Mouse (Mus musculus) embryonic stem cell, embryonic (primary cell): Measurements from ENCODE around the gene Rilpl1.

ENCODE experiments used
- CTCF ChIA-PET, 4 experiments: fragments of 300-600 bp in 2 of 4; fragments of 350-600 bp in 2 of 4; sonication (Branson Sonifier 250); formaldehyde crosslinking; loops; one replicate each; lab custom pipeline; 2022; ENCODE audit warnings: inconsistent platforms in 2 of 4; lab: Charles Lee
- POLR2A ChIA-PET, 4 experiments: fragments of 300-600 bp in 2 of 4; fragments of 350-600 bp in 2 of 4; sonication (Branson Sonifier 250); formaldehyde crosslinking; loops; one replicate each; lab custom pipeline; 2022; ENCODE audit warnings: antibody characterized with exemption in 4 of 4, inconsistent platforms in 1 of 4; lab: Charles Lee

The Rilpl1 gene

GRCm38 (mm10) chr5:124485654-124486053 lies 45.5 kb downstream of the Rilpl1 start:
- ChIA-PET CTCF (interaction anchor here in 1 of 4 experiments (1.4 kb wide), 1 partner anchor 10 kb away, joined by 4 read pairs; no protein-coding TSS in a partner anchor), POLR2A (interaction anchor here in 2 of 4 experiments (0.5 to 1.3 kb wide), 6 partner anchors 7 to 53 kb away, joined by 3 to 5 read pairs (median 4); partner anchors contain the start of gene Rilpl2 (in 1 of the 2))

DNA sequence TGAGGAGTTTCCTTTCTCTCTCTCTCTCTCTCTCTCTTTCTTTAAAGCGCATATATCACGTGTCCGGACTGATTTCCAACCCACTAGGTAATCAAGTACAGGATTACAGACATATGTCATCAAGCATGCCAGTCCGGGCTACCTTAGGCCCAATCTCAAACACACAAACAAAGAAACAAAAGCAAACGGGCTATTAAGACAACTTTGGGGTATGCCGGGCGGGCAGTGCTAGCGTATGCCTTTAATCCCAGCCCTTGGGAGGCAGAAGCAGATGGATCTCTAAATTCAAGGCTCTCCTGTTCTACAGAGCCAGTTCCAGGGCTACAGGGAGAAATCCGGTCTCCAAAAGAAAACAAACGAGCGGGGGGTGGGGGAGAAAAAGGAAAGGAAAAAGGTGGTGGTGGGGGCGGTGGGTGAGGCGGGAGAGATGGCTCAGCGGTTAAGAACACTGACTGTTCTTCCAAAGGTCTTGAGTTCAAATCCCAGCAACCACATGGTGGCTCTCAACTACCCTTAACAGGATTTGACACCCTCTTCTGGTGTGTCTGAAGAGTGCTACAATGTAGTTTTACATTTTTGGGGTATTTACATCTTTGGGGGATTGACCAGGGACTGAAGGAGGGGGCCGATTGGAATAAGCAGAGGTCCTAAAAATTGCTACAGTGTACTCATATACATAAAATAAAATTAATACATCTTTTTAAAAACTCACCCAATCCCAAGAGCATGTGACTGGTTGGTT lies 47.4 kb downstream of the Rilpl1 start:
- POLR2A ChIA-PET: interaction anchor here in 3 of 4 experiments (0.6 to 2.5 kb wide), 27 partner anchors 10 to 274 kb away, joined by 3 to 17 read pairs (median 5); partner anchors contain the start of genes Kmt5a (in 3 of the 3), Rilpl1 (in 2 of the 3), 2810006K23Rik (in 1 of the 3) and Mphosph9 (in 1 of the 3)
- CTCF ChIA-PET: interaction anchor here in 3 of 4 experiments (0.7 to 0.9 kb wide), 3 partner anchors 40 to 554 kb away, joined by 3 to 4 read pairs (median 3); partner anchors contain the start of gene Ccdc62 (in 1 of the 3)

GRCm38 (mm10) chr5:124482966-124483654 lies 48.1 kb downstream of the Rilpl1 start, which contains the start of gene Snrnp35:
Snrnp35 (plus strand) TSS chr5:124483134.
- POLR2A ChIA-PET: interaction anchor here in 3 of 4 experiments (0.6 to 2.5 kb wide), 44 partner anchors 9 to 735 kb away, joined by 3 to 17 read pairs (median 4); partner anchors contain the start of genes Kmt5a (in 3 of the 3), Rilpl1 (in 2 of the 3), 2810006K23Rik (in 1 of the 3) and Mphosph9 (in 1 of the 3)
- CTCF ChIA-PET: interaction anchor here in 3 of 4 experiments (0.7 to 0.9 kb wide), 3 partner anchors 40 to 553 kb away, joined by 3 to 4 read pairs (median 3); partner anchors contain the start of gene Ccdc62 (in 1 of the 3)

- POLR2A ChIA-PET: interaction anchor here in 3 of 4 experiments (0.7 to 2.5 kb wide), 37 partner anchors 10 to 734 kb away, joined by 3 to 17 read pairs (median 4); partner anchors contain the start of genes Kmt5a (in 3 of the 3), Rilpl1 (in 2 of the 3), 2810006K23Rik (in 1 of the 3) and Mphosph9 (in 1 of the 3)
- CTCF ChIA-PET: no interaction called here
These were observed 48.7 kb downstream of the Rilpl1 start for GRCm38 (mm10) chr5:124482436-124482965.

DNA sequence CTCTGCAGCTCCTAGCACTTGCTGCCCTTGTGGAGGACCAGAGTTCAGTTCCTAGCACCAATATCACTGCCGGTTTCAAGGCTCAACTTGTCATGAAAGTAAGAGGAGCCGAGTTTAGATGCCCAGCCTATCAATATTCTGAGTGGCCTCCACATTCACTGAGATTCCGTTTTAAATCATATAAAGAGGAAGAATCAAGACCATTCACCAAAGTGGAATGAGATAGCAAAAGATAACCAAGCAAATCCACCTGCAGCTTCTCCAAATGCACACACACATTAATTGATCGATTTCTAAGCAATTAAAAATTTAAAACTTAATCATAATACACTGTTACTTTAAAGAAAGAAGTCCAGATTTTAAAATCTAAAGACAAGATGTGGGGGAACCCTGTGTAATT lies 49.5 kb downstream of the Rilpl1 start:
- CTCF ChIA-PET: no interaction called here
- POLR2A ChIA-PET: interaction anchor here in 1 of 4 experiments (0.5 kb wide), 1 partner anchor 45 kb away, joined by 3 read pairs; no protein-coding TSS in a partner anchor

- POLR2A ChIA-PET: interaction anchor here in 2 of 4 experiments (0.7 to 1.5 kb wide), 7 partner anchors 10 to 567 kb away, joined by 3 to 7 read pairs (median 4); partner anchors contain the start of genes Kmt5a (in 1 of the 2) and Sbno1 (in 1 of the 2)
- CTCF ChIA-PET: interaction anchor here in 1 of 4 experiments (0.7 kb wide), 1 partner anchor 40 kb away, joined by 6 read pairs; no protein-coding TSS in a partner anchor
These were observed 51.1 kb downstream of the Rilpl1 start for GRCm38 (mm10) chr5:124480119-124480518.

- CTCF ChIA-PET: interaction anchor here in 3 of 4 experiments (0.6 to 1.4 kb wide), 8 partner anchors 9 to 747 kb away, joined by 3 to 12 read pairs (median 4); no protein-coding TSS in a partner anchor
- POLR2A ChIA-PET: interaction anchor here (0.6 to 2.0 kb wide), 43 partner anchors 7 to 308 kb away, joined by 3 to 21 read pairs (median 4); partner anchors contain the start of genes Kmt5a (in 4 of the 4), 2810006K23Rik (in 3 of the 4), Mphosph9 (in 3 of the 4) and Rilpl1 (in 2 of the 4)
These were observed 52.4 kb downstream of the Rilpl1 start for GRCm38 (mm10) chr5:124478873-124479204.

GRCm38 (mm10) chr5:124470591-124471171 lies 60.5 kb downstream of the Rilpl1 start:
- ChIA-PET POLR2A (interaction anchor here in 2 of 4 experiments (1.3 to 1.7 kb wide), 3 partner anchors 15 to 62 kb away, joined by 3 to 4 read pairs (median 3); no protein-coding TSS in a partner anchor), CTCF (interaction anchor here in 2 of 4 experiments (0.7 to 1.0 kb wide), 3 partner anchors 18 to 1338 kb away, joined by 3 read pairs; no protein-coding TSS in a partner anchor)

DNA sequence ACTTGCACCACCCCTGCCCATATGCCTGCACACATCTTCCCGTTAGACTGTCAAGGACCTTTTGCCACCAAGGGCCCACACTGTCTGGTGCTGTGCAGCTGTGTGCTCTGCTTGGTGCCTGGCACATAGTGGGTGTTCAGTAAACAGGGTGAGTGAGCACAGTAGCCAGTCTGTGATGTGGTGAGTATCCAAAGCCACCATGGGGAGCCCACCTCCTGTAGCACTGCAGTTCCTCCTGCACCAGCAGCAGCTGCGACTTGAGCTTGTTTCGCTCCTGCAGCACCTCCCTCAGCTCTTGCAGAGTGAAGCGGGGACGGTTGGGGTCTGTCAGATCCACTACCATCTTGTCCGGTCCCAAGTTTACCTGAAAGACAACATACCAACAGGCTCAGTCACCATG lies 61.7 kb downstream of the Rilpl1 start:
- CTCF ChIA-PET: interaction anchor here in 1 of 4 experiments (0.5 kb wide), 1 partner anchor 9 kb away, joined by 3 read pairs; the partner anchor contains the start of gene Rilpl2
- POLR2A ChIA-PET: interaction anchor here in 2 of 4 experiments (0.6 to 1.6 kb wide), 3 partner anchors 16 to 42 kb away, joined by 3 to 5 read pairs (median 3); partner anchors contain the start of gene Kmt5a (in 1 of the 2)

GRCm38 (mm10) chr5:124468365-124468764 lies 62.8 kb downstream of the Rilpl1 start:
- CTCF ChIA-PET: no interaction called here
- POLR2A ChIA-PET: interaction anchor here in 2 of 4 experiments (0.9 to 1.2 kb wide), 4 partner anchors 10 to 29 kb away, joined by 3 to 4 read pairs (median 3); partner anchors contain the start of genes Snrnp35 (in 2 of the 2), Kmt5a (in 1 of the 2) and Rilpl2 (in 1 of the 2)

- CTCF ChIA-PET: no interaction called here
- POLR2A ChIA-PET: interaction anchor here in 2 of 4 experiments (0.9 to 1.0 kb wide), 2 partner anchors 15 to 28 kb away, joined by 3 read pairs; partner anchors contain the start of genes Kmt5a (in 1 of the 2) and Snrnp35 (in 1 of the 2)
These were observed 63.4 kb downstream of the Rilpl1 start for GRCm38 (mm10) chr5:124467766-124468165.

GRCm38 (mm10) chr5:124464905-124465304 lies 66.3 kb downstream of the Rilpl1 start:
- ChIA-PET CTCF (interaction anchor here in 3 of 4 experiments (0.6 to 1.5 kb wide), 4 partner anchors 11 to 309 kb away, joined by 3 to 4 read pairs (median 4); partner anchors contain the start of gene Rilpl2 (in 1 of the 3)), POLR2A (interaction anchor here (0.6 to 4.8 kb wide), 30 partner anchors 7 to 146 kb away, joined by 3 to 34 read pairs (median 4); partner anchors contain the start of genes 2810006K23Rik (in 2 of the 4), Kmt5a (in 2 of the 4), Mphosph9 (in 2 of the 4) and Rilpl2 (in 2 of the 4))

GRCm38 (mm10) chr5:124463462-124463861 lies 67.7 kb downstream of the Rilpl1 start:
- POLR2A ChIA-PET: interaction anchor here in 2 of 4 experiments (0.6 to 4.8 kb wide), 5 partner anchors 15 to 37 kb away, joined by 3 to 34 read pairs (median 4); partner anchors contain the start of gene Rilpl2 (in 1 of the 2)
- CTCF ChIA-PET: no interaction called here

GRCm38 (mm10) chr5:124462297-124463025 lies 68.7 kb downstream of the Rilpl1 start:
- POLR2A ChIA-PET: interaction anchor here in 3 of 4 experiments (0.6 to 4.8 kb wide), 8 partner anchors 9 to 115 kb away, joined by 3 to 34 read pairs (median 4); partner anchors contain the start of gene Rilpl2 (in 1 of the 3)
- CTCF ChIA-PET: no interaction called here

GRCm38 (mm10) chr5:124460922-124461321 lies 70.3 kb downstream of the Rilpl1 start:
- ChIA-PET POLR2A (interaction anchor here in 3 of 4 experiments (0.8 to 1.9 kb wide), 5 partner anchors 9 to 28 kb away, joined by 3 to 7 read pairs (median 4); partner anchors contain the start of gene Kmt5a (in 1 of the 3)), CTCF (interaction anchor here in 1 of 4 experiments (0.8 kb wide), 1 partner anchor 78 kb away, joined by 3 read pairs; no protein-coding TSS in a partner anchor)
